Comparison of ENCODE assay signal across 9 mouse cellular contexts in genomic region chr4:133600306-133600705, GRCm38 (mm10). TPM values are rescaled to one million over a fixed set of nuclear protein-coding genes. Genes with fewer than 3 reads are reported as not detected.
DNase-seq lines count a peak whose midpoint lies in the region; ATAC-seq and TF ChIP-seq lines count a peak whose summit lies in the region.
"Had no signal": no experiment of that assay in that cellular context is flagged by ENCODE, and none has a peak within 500 bp of the region (broad histone marks: within the 10 kb centered on the region; RNA-seq: fewer than 3 reads in every experiment).

No protein-coding gene starts in this region.

- H3K4me3 ChIP-seq in heart, embryonic 12.5 days: peak overlapping the region; percentile 60
- H3K4me3 ChIP-seq in E14TG2a.4 (replicated peaks; ENCODE audit: low read length): peak overlapping the region; percentile 78
- H3K4me3 ChIP-seq in forebrain, embryonic 14.5 days (ENCODE audit: low read depth, low read length): peak overlapping the region; percentile 37; the same call in 1 of the 2 replicates
- H3K4me3 ChIP-seq in liver, embryonic 15.5 days (replicated peaks): peak overlapping the region; percentile 60

- H3K27ac ChIP-seq in heart, embryonic 12.5 days (ENCODE audit: poor library complexity, severe bottlenecking): no peak overlapping the region
- no peak overlapping the region for H3K27ac ChIP-seq in forebrain, embryonic 14.5 days (ENCODE audit: low read depth, low read length)
- no peak overlapping the region for H3K27ac ChIP-seq in liver, embryonic 15.5 days (replicated peaks)
- H3K27ac ChIP-seq: macrophage had no signal

- peaks cover 15% of the 10 kb centered on the region for H3K36me3 ChIP-seq in heart, embryonic 12.5 days
- H3K36me3 ChIP-seq in E14TG2a.4 (ENCODE audit: insufficient read depth, low read length): peaks cover 26% of the 10 kb centered on the region
- H3K36me3 ChIP-seq in forebrain, embryonic 14.5 days (ENCODE audit: control insufficient read depth, insufficient read depth, low read length): peaks cover 7% of the 10 kb centered on the region; the same call in 1 of the 2 replicates
- no peaks in the 10 kb centered on the region for H3K36me3 ChIP-seq in liver, embryonic 15.5 days (replicated peaks)

- H3K9ac ChIP-seq in heart, embryonic 12.5 days: 0 out of 2 replicates have a peak overlapping the region, but pooled peaks have one; percentile 78
- H3K9ac ChIP-seq in forebrain, embryonic 14.5 days (ENCODE audit: low read length): no peak overlapping the region
- H3K9ac ChIP-seq in liver, embryonic 15.5 days: peak overlapping the region; percentile 39; the same call in 1 of the 2 replicates

- ATAC-seq in heart, embryonic 12.5 days (ENCODE audit: insufficient number of reproducible peaks, low FRiP score): no peak
- no peak for ATAC-seq in forebrain, embryonic 14.5 days
- ATAC-seq in liver, embryonic 15.5 days (ENCODE audit: insufficient read depth): no peak

- H3K9me3 ChIP-seq in heart, embryonic 12.5 days (replicated peaks): no peaks in the 10 kb centered on the region
- H3K9me3 ChIP-seq in E14TG2a.4 (ENCODE audit: low read length): no peaks in the 10 kb centered on the region
- no peaks in the 10 kb centered on the region for H3K9me3 ChIP-seq in forebrain, embryonic 14.5 days (replicated peaks; ENCODE audit: control insufficient read depth, low read length)
- no peaks in the 10 kb centered on the region for H3K9me3 ChIP-seq in liver, embryonic 15.5 days (replicated peaks)

- peaks cover 52% of the 10 kb centered on the region for H3K27me3 ChIP-seq in heart, embryonic 12.5 days (replicated peaks)
- H3K27me3 ChIP-seq in E14TG2a.4 (ENCODE audit: insufficient read depth, low read length): peaks cover 2% of the 10 kb centered on the region; the same call in 1 of the 2 replicates
- peaks cover 43% of the 10 kb centered on the region for H3K27me3 ChIP-seq in forebrain, embryonic 14.5 days (replicated peaks; ENCODE audit: control insufficient read depth, insufficient read depth, low read length)
- peaks cover 57% of the 10 kb centered on the region for H3K27me3 ChIP-seq in liver, embryonic 15.5 days

- WGBS in heart, embryonic 12.5 days: 16% methylated on average over 9 of the region's 9 CpGs
- 14% methylated on average over 9 of the region's 9 CpGs for WGBS in forebrain, embryonic 14.5 days
- 10% methylated on average over 9 of the region's 9 CpGs for WGBS in liver, embryonic 15.5 days (ENCODE audit: insufficient replicate concordance)

- peak overlapping the region; percentile 91 for H3K4me2 ChIP-seq in heart, embryonic 12.5 days
- peak overlapping the region; percentile 76 for H3K4me2 ChIP-seq in forebrain, embryonic 14.5 days (ENCODE audit: low read length)
- peak overlapping the region; percentile 88 for H3K4me2 ChIP-seq in liver, embryonic 15.5 days

- no peak for TF ChIP-seq CTCF in E14TG2a.4 (conservative IDR thresholded peaks at IDR 0.05; ENCODE audit: low read length)

- DNase-seq in heart, adult 11 months: no peak
- no peak for DNase-seq in forebrain, embryonic 14.5 days (ENCODE audit: low spot score)
- no peak for DNase-seq in adrenal gland, postnatal 10 days
- no peak for DNase-seq in thymus, adult 18-20 months
- no peak for DNase-seq in embryo, embryonic 11 days

- peaks cover 20% of the 10 kb centered on the region for H3K4me1 ChIP-seq in heart, embryonic 12.5 days (replicated peaks)
- H3K4me1 ChIP-seq in E14TG2a.4 (replicated peaks; ENCODE audit: low read depth, low read length): peaks cover 84% of the 10 kb centered on the region
- no peaks in the 10 kb centered on the region for H3K4me1 ChIP-seq in forebrain, embryonic 14.5 days (ENCODE audit: control insufficient read depth, insufficient read depth, low read length)
- peaks cover 37% of the 10 kb centered on the region for H3K4me1 ChIP-seq in liver, embryonic 15.5 days (replicated peaks)

RNA-seq across cellular contexts. Expression of gene Sfn, which starts 1.7 kb away (rescaled TPM):
- polyA plus RNA-seq in heart, embryonic 12.5 days (2016; fragmentation: Nextera tagmentation; extraction: Ambion mirVana): 0.76 and 1.4 TPM in 2 replicates
- polyA plus RNA-seq in forebrain, embryonic 14.5 days (2014; fragmentation: Nextera tagmentation; extraction: Ambion mirVana): 0.84 and 1.1 TPM in 2 replicates
- polyA plus RNA-seq in liver, embryonic 15.5 days (2015; fragmentation: Nextera tagmentation; extraction: Ambion mirVana): 0.47 and 0.69 TPM in 2 replicates
- 1 to 10 TPM; 2.2 to 3.8 TPM for total RNA-seq in adrenal gland, postnatal 10 days (2021)

RNA-seq across cellular contexts. Expression of gene Gpn2, which starts 16.1 kb away (rescaled TPM):
- polyA plus RNA-seq in heart, embryonic 12.5 days (2016; fragmentation: Nextera tagmentation; extraction: Ambion mirVana): 11.2 and 12.2 TPM in 2 replicates
- polyA plus RNA-seq in forebrain, embryonic 14.5 days (2014; fragmentation: Nextera tagmentation; extraction: Ambion mirVana): 29.3 and 30.1 TPM in 2 replicates
- polyA plus RNA-seq in liver, embryonic 15.5 days (2015; fragmentation: Nextera tagmentation; extraction: Ambion mirVana): 8.6 and 10.8 TPM in 2 replicates
- total RNA-seq in adrenal gland, postnatal 10 days (2021): 10 to 100 TPM; 12.9 to 13.3 TPM

RNA-seq across cellular contexts. Expression of gene Gpatch3, which starts 25.8 kb away (rescaled TPM):
- 6.0 and 6.9 TPM in 2 replicates for polyA plus RNA-seq in heart, embryonic 12.5 days (2016; fragmentation: Nextera tagmentation; extraction: Ambion mirVana)
- 6.5 and 6.6 TPM in 2 replicates for polyA plus RNA-seq in forebrain, embryonic 14.5 days (2014; fragmentation: Nextera tagmentation; extraction: Ambion mirVana)
- 3.8 and 4.9 TPM in 2 replicates for polyA plus RNA-seq in liver, embryonic 15.5 days (2015; fragmentation: Nextera tagmentation; extraction: Ambion mirVana)
- 1 to 10 TPM; 5.7 to 8.1 TPM for total RNA-seq in adrenal gland, postnatal 10 days (2021)

RNA-seq across cellular contexts. Expression of gene Nr0b2, which starts 47.1 kb away (rescaled TPM):
- polyA plus RNA-seq in heart, embryonic 12.5 days (2016; fragmentation: Nextera tagmentation; extraction: Ambion mirVana): 9.9 and 10.5 TPM in 2 replicates
- polyA plus RNA-seq in forebrain, embryonic 14.5 days (2014; fragmentation: Nextera tagmentation; extraction: Ambion mirVana): not detected in 2 replicates
- polyA plus RNA-seq in liver, embryonic 15.5 days (2015; fragmentation: Nextera tagmentation; extraction: Ambion mirVana): 0.97 and 1.2 TPM in 2 replicates
- 10 to 100 TPM; 18.0 to 19.3 TPM for total RNA-seq in adrenal gland, postnatal 10 days (2021)
- polyA plus RNA-seq: macrophage had no signal

RNA-seq across cellular contexts. Expression of gene Zdhhc18, which starts 49.6 kb away (rescaled TPM):
- polyA plus RNA-seq in heart, embryonic 12.5 days (2016; fragmentation: Nextera tagmentation; extraction: Ambion mirVana): 3.5 and 3.9 TPM in 2 replicates
- 2.0 and 2.5 TPM in 2 replicates for polyA plus RNA-seq in forebrain, embryonic 14.5 days (2014; fragmentation: Nextera tagmentation; extraction: Ambion mirVana)
- polyA plus RNA-seq in liver, embryonic 15.5 days (2015; fragmentation: Nextera tagmentation; extraction: Ambion mirVana): 1.2 and 1.9 TPM in 2 replicates
- 10 to 100 TPM; 25.3 to 26.0 TPM for total RNA-seq in adrenal gland, postnatal 10 days (2021)
